Mouse (Mus musculus) forebrain, embryonic 14.5 days (tissue): ENCODE results near the gene Nav1. TPM values are rescaled to one million over a fixed set of nuclear protein-coding genes. Genes with fewer than 3 reads are reported as not detected.

ENCODE experiments used
- ATAC-seq: fragments of 200-750 bp; cut with Nextera tagmentation; 2 replicates; pipeline ENCODE4 v1.8.0; 2017; ENCODE audit warnings: mild to moderate bottlenecking, moderate library complexity
- DNase-seq: peaks from one replicate; pipeline ENCODE4 v3.0.0-alpha.2; 2015; ENCODE audit warnings: low spot score
- H3K27ac ChIP-seq: fragments of 300-500 bp; sonication (generic); 2 replicates; pipeline ENCODE4 v1.5.1; 2014; ENCODE audit warnings: low read depth, mild to moderate bottlenecking, control low read depth, low read length, moderate library complexity
- H3K27me3 ChIP-seq: fragments of 300-500 bp; sonication (generic); replicated peaks from 2 replicates; pipeline ENCODE4 v1.6.1; 2014; ENCODE audit warnings: low read length, control low read depth, mixed read lengths; ENCODE audit not compliant: control insufficient read depth, insufficient read depth
- H3K36me3 ChIP-seq: fragments of 300-500 bp; sonication (generic); 2 replicates; pipeline ENCODE4 v1.6.1; 2014; ENCODE audit warnings: low read length, control low read depth; ENCODE audit not compliant: control insufficient read depth, insufficient read depth
- H3K4me1 ChIP-seq: fragments of 300-500 bp; sonication (generic); 2 replicates; pipeline ENCODE4 v1.6.1; 2014; ENCODE audit warnings: antibody characterized with exemption, low read length, control low read depth; ENCODE audit not compliant: control insufficient read depth, insufficient read depth
- H3K4me2 ChIP-seq: fragments of 300-500 bp; sonication (generic); 2 replicates; pipeline ENCODE4 v1.6.1; 2014; ENCODE audit warnings: mild to moderate bottlenecking, control low read depth, low read length
- H3K4me3 ChIP-seq: fragments of 300-500 bp; sonication (generic); 2 replicates; pipeline ENCODE4 v1.5.1; 2014; ENCODE audit warnings: low read depth, low read length, control low read depth
- H3K9ac ChIP-seq: fragments of 300-500 bp; sonication (generic); 2 replicates; pipeline ENCODE4 v1.6.1; 2014; ENCODE audit warnings: mild to moderate bottlenecking, low read length, control low read depth, moderate library complexity
- H3K9me3 ChIP-seq: fragments of 300-500 bp; sonication (generic); replicated peaks from 2 replicates; pipeline ENCODE4 v1.6.1; 2016; ENCODE audit warnings: low read length, control low read depth, mixed read lengths; ENCODE audit not compliant: control insufficient read depth
- WGBS: fragments of 180-500 bp; shearing (Covaris S2); extraction: QIAGEN DNeasy Blood & Tissue Kit; methylation state at CpG from one replicate; pipeline ENCODE4 v1.1.7; 2014; 5-methylcytosine and 5-hydroxymethylcytosine counted together
- polyA plus RNA-seq: library from polyadenylated mRNA; unstranded; fragments of >200 nt; fragmentation: Nextera tagmentation; extraction: Ambion mirVana; gene quantifications from 2 replicates; pipeline ENCODE4 v1.2.1, GENCODE M21; 2014

The Nav1 gene
- polyA plus RNA-seq, 1 experiment from 2014 or later: 26.1 TPM

DNA sequence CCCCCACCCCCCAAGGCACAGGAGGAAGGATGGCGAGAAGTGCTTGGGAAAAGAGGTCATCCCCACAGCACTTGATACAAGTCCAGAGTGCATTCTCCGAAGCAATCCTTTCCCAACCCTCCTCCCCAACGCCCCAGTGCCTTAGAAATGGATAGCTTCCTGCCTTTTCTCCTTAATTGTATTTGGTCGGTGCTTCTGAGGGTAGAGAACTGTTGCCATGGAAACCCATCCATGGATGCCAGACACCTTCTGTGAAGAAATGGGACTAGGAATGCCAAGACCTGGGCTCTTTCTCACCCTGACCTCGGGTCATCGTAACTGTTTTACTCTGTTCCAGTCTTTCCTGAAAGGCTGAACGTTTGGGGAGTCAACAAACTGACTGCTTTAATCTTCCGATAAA lies 26.1 kb downstream of the Nav1 start:
- peak overlapping the region; percentile 77 for H3K4me2 ChIP-seq
- 22% methylated on average over 8 of the region's 8 CpGs for WGBS
- H3K27me3 ChIP-seq: no peaks in the 10 kb centered on the region
- peaks cover 45% of the 10 kb centered on the region for H3K4me1 ChIP-seq
- H3K27ac ChIP-seq: no peak overlapping the region
- no peak overlapping the region for H3K9ac ChIP-seq
- DNase-seq (peak; percentile 66), ATAC-seq (no peak)
- no peaks in the 10 kb centered on the region for H3K9me3 ChIP-seq
- H3K4me3 ChIP-seq: peak overlapping the region; percentile 11; the same call in 1 of the 2 replicates
- H3K36me3 ChIP-seq: no peaks in the 10 kb centered on the region; the same call in 1 of the 2 replicates

DNA sequence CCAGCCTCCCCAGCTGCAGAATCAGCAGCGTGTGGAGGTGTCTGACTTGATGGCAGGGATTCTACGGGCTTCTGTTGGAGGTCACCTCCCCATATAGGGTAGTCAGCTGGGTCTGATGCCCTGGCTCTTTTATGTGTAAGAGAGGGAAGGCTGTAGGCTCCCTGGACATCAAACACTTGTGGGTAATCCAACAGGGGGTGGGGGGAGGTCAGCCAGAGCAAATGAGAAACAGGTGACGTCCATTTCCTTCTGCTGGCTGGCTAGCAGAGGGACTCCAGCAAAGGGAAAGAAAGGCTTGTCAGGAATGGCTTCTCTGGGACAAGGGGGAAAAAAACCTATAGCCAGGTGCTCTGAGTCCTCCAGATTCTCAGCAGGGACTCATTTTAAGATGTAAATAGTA lies 28.0 kb downstream of the Nav1 start:
- no peak overlapping the region for H3K4me3 ChIP-seq

DNA sequence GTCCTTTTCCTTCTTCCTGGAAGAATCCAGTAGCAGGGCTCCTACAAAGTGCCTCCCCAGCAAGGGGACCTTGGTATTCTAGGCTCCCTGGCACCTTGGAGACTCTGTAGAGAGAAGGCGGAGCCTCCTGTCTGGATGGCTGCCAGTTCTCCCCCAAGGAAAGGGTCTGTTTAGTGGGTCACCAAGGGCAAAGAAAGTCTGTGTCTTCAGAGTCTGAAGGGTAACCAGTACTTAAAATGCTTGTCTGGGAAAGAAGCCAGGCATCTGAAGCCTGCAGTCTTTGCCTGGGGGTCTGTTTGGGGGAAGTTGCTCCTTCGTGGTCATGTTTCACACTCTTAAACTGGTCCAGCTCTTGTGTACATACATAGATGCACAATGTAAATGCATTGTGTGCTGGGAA lies 29.3 kb downstream of the Nav1 start:
- Histone ChIP-seq H3K27ac (no peak overlapping the region), H3K4me1 (peaks cover 46% of the 10 kb centered on the region), H3K27me3 (no peaks in the 10 kb centered on the region), H3K4me2 (no peak overlapping the region), H3K4me3 (no peak overlapping the region), H3K9me3 (no peaks in the 10 kb centered on the region), H3K36me3 (no peaks in the 10 kb centered on the region; the same call in 1 of the 2 replicates), H3K9ac (no peak overlapping the region)
- DNase-seq (no peak), ATAC-seq (no peak)
- WGBS: 41% methylated on average over 2 of the region's 2 CpGs

More for the DNA sequence above, 28.0 kb downstream of the Nav1 start:
- Histone ChIP-seq H3K9me3 (no peaks in the 10 kb centered on the region), H3K27me3 (no peaks in the 10 kb centered on the region), H3K27ac (no peak overlapping the region), H3K36me3 (no peaks in the 10 kb centered on the region; the same call in 1 of the 2 replicates), H3K4me1 (peaks cover 42% of the 10 kb centered on the region), H3K4me2 (peak overlapping the region; percentile 77), H3K9ac (0 out of 2 replicates have a peak overlapping the region, but pooled peaks have one; percentile 9)
- DNase-seq (no peak), ATAC-seq (no peak)
- 59% methylated on average over 3 of the region's 3 CpGs for WGBS

DNA sequence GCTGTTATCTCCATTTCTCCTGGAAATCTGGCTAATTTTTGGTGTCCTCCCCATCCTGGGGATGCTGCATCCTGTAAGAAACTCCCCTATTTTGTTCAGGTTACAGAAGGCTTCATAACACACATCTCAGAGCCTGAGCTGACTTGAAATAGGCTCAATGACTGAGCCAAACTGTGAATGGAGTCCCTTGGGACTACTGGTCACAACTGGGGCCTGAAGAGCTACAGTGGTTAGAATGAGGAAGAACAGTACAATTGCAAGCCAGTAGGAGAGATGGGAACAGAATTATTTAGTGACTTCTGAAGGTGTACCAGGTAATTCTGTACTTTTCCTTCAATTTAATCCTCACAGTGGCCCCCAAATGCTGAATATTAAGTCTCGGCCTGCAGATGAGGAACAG lies 31.7 kb downstream of the Nav1 start:
- no peak overlapping the region for H3K27ac ChIP-seq
- WGBS: 93% methylated on average over 1 of the region's 1 CpGs
- no peak for ATAC-seq

DNA sequence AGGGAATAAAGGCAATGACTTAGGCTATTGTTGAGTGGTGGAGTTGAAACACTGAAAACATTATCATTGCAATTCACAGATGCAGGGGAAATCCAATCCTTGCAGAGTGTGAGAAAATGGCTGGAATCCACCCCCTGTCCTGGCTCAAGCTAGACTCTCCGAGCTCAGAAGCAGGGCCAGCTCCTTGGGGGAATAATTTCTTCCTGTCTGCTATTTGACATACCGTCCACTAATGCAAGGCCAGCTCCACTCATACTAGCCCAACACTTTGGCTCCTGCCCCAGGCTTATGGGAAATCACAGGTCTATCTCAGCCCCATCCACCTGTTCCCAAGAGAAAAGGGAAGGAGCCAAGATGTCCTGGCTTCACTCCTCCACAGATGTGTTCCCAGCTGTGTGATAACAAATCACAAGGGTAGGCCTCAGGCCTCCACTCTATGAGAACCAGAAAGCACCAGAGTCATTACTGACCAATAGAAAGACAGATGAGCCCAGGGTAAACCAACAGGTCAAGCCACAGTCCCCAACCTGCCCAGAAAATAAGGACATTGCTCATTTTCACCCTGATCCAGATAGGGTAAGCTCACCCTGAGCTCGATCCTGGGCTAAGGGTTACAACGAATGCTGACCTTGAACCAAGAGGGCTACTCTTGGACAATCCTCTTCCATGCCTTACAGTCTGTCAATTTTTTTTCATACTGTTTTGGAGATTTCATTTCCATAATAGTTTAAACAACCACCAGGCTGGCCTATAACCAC lies 32.5 kb downstream of the Nav1 start:
- H3K36me3 ChIP-seq: no peaks in the 10 kb centered on the region; the same call in 1 of the 2 replicates
- H3K4me2 ChIP-seq: no peak overlapping the region
- 87% methylated on average over 4 of the region's 4 CpGs for WGBS
- DNase-seq (no peak), ATAC-seq (no peak)
- H3K4me1 ChIP-seq: peaks cover 21% of the 10 kb centered on the region
- no peak overlapping the region for H3K4me3 ChIP-seq
- H3K27me3 ChIP-seq: no peaks in the 10 kb centered on the region
- no peak overlapping the region for H3K27ac ChIP-seq
- no peak overlapping the region for H3K9ac ChIP-seq
- no peaks in the 10 kb centered on the region for H3K9me3 ChIP-seq

More for the DNA sequence above, 31.7 kb downstream of the Nav1 start:
- no peak overlapping the region for H3K4me2 ChIP-seq
- H3K9ac ChIP-seq: no peak overlapping the region
- no peaks in the 10 kb centered on the region; the same call in 1 of the 2 replicates for H3K36me3 ChIP-seq
- peaks cover 29% of the 10 kb centered on the region for H3K4me1 ChIP-seq
- DNase-seq: no peak
- H3K27me3 ChIP-seq: no peaks in the 10 kb centered on the region
- no peak overlapping the region for H3K4me3 ChIP-seq
- H3K9me3 ChIP-seq: no peaks in the 10 kb centered on the region

DNA sequence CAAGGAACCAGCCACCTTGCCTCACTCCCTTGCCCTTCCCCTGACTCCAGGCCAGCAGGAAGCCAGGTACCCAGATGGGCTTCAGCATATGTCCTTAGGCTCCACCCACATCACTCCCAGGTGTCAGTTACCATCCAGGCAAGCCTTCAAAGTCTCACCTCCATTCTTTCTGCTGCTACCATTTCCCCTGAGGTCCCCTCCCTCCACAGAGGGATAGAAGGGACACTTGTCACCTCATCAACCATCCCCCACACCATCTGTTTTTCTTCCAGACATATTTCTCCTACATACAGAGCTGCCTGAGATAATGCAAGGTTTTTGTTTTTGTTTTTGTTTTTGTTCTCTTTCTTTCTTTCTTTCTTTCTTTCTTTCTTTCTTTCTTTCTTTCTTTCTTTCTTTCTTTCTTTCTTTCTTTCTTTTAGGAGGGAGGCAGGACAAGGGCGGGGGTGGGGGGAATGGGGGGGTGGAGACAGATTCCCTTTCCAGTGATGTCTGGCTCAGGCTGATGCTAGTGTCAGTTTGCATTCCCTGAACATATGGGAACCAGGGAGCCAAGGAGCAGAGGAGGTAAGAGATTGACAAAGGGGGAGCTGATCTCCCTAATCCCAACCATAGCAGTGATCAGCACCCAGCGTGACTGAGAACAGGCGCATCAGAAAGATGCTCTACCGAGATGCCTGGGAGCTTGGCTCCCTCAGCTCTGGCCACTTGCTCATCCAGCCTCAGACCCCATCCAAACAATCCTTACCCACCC lies 34.8 kb downstream of the Nav1 start:
- H3K27ac ChIP-seq: peak overlapping the region; percentile 90
- H3K4me3 ChIP-seq: no peak overlapping the region
- H3K36me3 ChIP-seq: peaks cover 4% of the 10 kb centered on the region; the same call in 1 of the 2 replicates
- peak overlapping the region; percentile 14; the same call in 1 of the 2 replicates for H3K9ac ChIP-seq
- WGBS: 33% methylated on average over 4 of the region's 4 CpGs
- H3K4me1 ChIP-seq: peaks cover 11% of the 10 kb centered on the region
- 0 out of 2 replicates have a peak overlapping the region, but pooled peaks have one; percentile 4 for H3K4me2 ChIP-seq
- DNase-seq (peak; percentile 78), ATAC-seq (peak; percentile 79)
- no peaks in the 10 kb centered on the region for H3K27me3 ChIP-seq
- no peaks in the 10 kb centered on the region for H3K9me3 ChIP-seq

DNA sequence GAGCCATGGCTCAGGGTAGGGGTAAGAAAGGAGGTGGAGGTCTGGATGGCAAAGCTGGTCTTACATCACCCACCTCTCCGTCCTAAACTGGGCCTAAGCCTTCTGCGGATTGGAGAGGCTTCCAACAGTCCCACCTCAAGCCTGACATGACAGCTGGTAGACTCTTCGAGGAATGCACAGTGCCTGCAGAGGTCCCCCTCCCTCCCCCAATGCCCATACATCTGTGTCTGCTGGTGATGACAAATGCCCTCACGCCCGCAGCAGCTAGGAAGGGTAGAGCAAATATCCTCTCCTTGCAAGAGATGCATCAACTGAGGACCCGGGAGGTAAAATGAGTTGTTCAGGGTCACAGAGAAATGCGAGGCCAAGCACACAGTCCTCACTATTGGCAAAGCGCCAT lies 39.0 kb downstream of the Nav1 start:
- H3K4me3 ChIP-seq: no peak overlapping the region
- no peak overlapping the region for H3K4me2 ChIP-seq
- H3K9me3 ChIP-seq: no peaks in the 10 kb centered on the region
- no peak overlapping the region for H3K9ac ChIP-seq
- H3K27me3 ChIP-seq: no peaks in the 10 kb centered on the region
- peaks cover 35% of the 10 kb centered on the region for H3K4me1 ChIP-seq
- H3K36me3 ChIP-seq: peaks cover 4% of the 10 kb centered on the region; the same call in 1 of the 2 replicates
- ATAC-seq (no peak), DNase-seq (no peak)
- peak overlapping the region; percentile 14; the same call in 1 of the 2 replicates for H3K27ac ChIP-seq
- WGBS: 71% methylated on average over 8 of the region's 8 CpGs

DNA sequence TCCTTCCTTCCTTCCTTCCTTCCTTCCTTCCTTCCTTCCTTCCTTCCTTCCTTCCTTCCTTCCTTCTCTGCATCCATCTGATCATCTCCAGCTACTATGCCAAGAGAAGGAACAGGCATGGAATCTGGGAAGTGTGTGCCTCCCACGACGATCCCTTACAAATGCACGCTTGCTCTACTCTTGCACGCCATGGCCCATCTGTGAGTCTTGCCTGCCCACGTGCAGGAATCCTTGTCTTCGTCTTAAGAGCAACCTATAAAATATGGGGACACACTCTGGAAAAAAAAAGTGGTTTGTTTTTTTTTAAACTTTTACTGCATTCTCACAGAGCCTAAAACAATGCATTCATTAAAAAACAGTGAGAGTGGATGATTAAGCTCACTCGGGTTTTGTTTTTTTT lies 40.5 kb downstream of the Nav1 start:
- Histone ChIP-seq H3K27ac (no peak overlapping the region), H3K4me1 (peaks cover 37% of the 10 kb centered on the region), H3K36me3 (peaks cover 4% of the 10 kb centered on the region; the same call in 1 of the 2 replicates), H3K9me3 (no peaks in the 10 kb centered on the region), H3K4me3 (no peak overlapping the region), H3K4me2 (no peak overlapping the region), H3K9ac (no peak overlapping the region), H3K27me3 (no peaks in the 10 kb centered on the region)
- WGBS: 69% methylated on average over 7 of the region's 7 CpGs
- no peak for ATAC-seq
- no peak for DNase-seq
